Mouse (Mus musculus) bone marrow, adult 2 months (tissue): ENCODE measurements around the gene Slc22a5.

Experiments
- CTCF ChIP-seq: fragments of 200-500 bp; IDR thresholded peaks from 2 replicates; pipeline ENCODE4 v1.5.1; 2011; ENCODE audit warnings: low read length, control low read depth; ENCODE audit not compliant: control insufficient read depth, insufficient read depth
- POLR2A ChIP-seq: fragments of 200-500 bp; IDR thresholded peaks from 2 replicates; pipeline ENCODE4 v1.6.1; 2011; ENCODE audit warnings: low read depth, mild to moderate bottlenecking, control low read depth, low read length, borderline replicate concordance; ENCODE audit not compliant: control insufficient read depth

GRCm38 (mm10) chr11:53871786-53872507 is 19.5 kb downstream of the Slc22a5 start:
- TF ChIP-seq CTCF (no peak), POLR2A (no peak)
